Mouse (Mus musculus): Measurements from ENCODE around the gene Gpr65. TPM values are rescaled to one million over a fixed set of nuclear protein-coding genes. Genes with fewer than 3 reads are reported as not detected.
"Not testable (repeated sequence)": the region's sequence is repeated elsewhere in the genome, so short reads cannot be mapped to it uniquely, and the experiment has no call there.

The Gpr65 gene
- polyA plus RNA-seq, 1 experiment = 1.5 TPM

GRCm38 (mm10) chr12:98282776-98283486 is 14.5 kb downstream of the Gpr65 start:
- DNase-seq (ENCODE audit: low read depth) = no peak

GRCm38 (mm10) chr12:98283487-98283860 is 15.0 kb downstream of the Gpr65 start:
- no peak for DNase-seq (ENCODE audit: low read depth)

- no peak for DNase-seq (ENCODE audit: low read depth)
Measured at GRCm38 (mm10) chr12:98284477-98284876, 16.0 kb downstream of the Gpr65 start.

- DNase-seq (ENCODE audit: low read depth) = no peak
Measured at GRCm38 (mm10) chr12:98290475-98290874, 22.0 kb downstream of the Gpr65 start.

GRCm38 (mm10) chr12:98292278-98292677 is 23.8 kb downstream of the Gpr65 start:
- no peak for DNase-seq (ENCODE audit: low read depth)

- DNase-seq (ENCODE audit: low read depth) = no peak
Measured at GRCm38 (mm10) chr12:98294241-98294640, 25.8 kb downstream of the Gpr65 start.

- DNase-seq (ENCODE audit: low read depth) = no peak
Measured at GRCm38 (mm10) chr12:98301980-98302379, 33.5 kb downstream of the Gpr65 start.

- no peak for DNase-seq (ENCODE audit: low read depth)
Measured at GRCm38 (mm10) chr12:98303013-98303412, 34.6 kb downstream of the Gpr65 start.

GRCm38 (mm10) chr12:98307179-98307915 is 38.9 kb downstream of the Gpr65 start:
- no peak for DNase-seq (ENCODE audit: low read depth)

- DNase-seq (ENCODE audit: low read depth) = no peak
Measured at GRCm38 (mm10) chr12:98311376-98312083, 43.1 kb downstream of the Gpr65 start.

GRCm38 (mm10) chr12:98315924-98316323 is 47.5 kb downstream of the Gpr65 start:
- DNase-seq (ENCODE audit: low read depth) = no peak

- no peak for DNase-seq (ENCODE audit: low read depth)
Measured at GRCm38 (mm10) chr12:98317718-98318340, 49.4 kb downstream of the Gpr65 start.

GRCm38 (mm10) chr12:98322426-98322825 is 54.0 kb downstream of the Gpr65 start:
- no peak for DNase-seq (ENCODE audit: low read depth)

- not testable (repeated sequence) for DNase-seq (ENCODE audit: low read depth)
Measured at GRCm38 (mm10) chr12:98324170-98324569, 55.7 kb downstream of the Gpr65 start.

Other genes with a start within 250 kb of the Gpr65 start
- 15.7 and 16.8 TPM in 2 replicates for gene Galc, start 9.2 kb upstream of the Gpr65 start, polyA plus RNA-seq (2012; rRNA removed)